In the genomic region with DNA sequence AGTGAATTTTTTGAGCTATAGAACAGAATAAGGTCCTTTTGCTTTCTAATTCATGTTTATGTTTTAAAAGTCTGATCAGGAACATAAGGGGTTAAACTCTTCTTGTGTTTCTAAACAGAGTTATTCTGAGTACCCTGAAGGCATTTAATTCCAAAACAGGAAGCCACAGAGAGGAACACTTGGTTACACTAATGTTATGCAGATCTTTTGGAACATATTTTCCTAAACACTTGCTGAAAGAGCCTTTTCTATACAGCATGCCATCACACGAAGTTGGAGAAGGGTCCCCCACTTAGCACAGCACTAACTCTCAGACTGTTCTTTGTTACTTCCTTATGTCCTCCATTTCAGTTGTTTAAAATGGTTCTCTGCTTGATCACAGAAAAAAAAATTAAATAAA, we compare ENCODE assay signal across 8 mouse cellular contexts.
DNase-seq lines count a peak whose midpoint lies in the region; ATAC-seq and TF ChIP-seq lines count a peak whose summit lies in the region.
"Had no signal": no experiment of that assay in that cellular context is flagged by ENCODE, and none has a peak within 500 bp of the region (broad histone marks: within the 10 kb centered on the region; RNA-seq: fewer than 3 reads in every experiment).

No protein-coding gene starts in this region.

- H3K27me3 ChIP-seq in lung, postnatal 0 days (replicated peaks; ENCODE audit: insufficient read depth, low read length) = no peaks in the 10 kb centered on the region
- no peaks in the 10 kb centered on the region for H3K27me3 ChIP-seq in embryonic facial prominence, embryonic 10.5 days (replicated peaks; ENCODE audit: low read depth, poor library complexity, severe bottlenecking)
- no peaks in the 10 kb centered on the region for H3K27me3 ChIP-seq in hindbrain, embryonic 15.5 days
- no peaks in the 10 kb centered on the region for H3K27me3 ChIP-seq in neural tube, embryonic 15.5 days (replicated peaks)
- H3K27me3 ChIP-seq: heart, embryonic 15.5 days had no signal

- 3% methylated on average over 1 of the region's 1 CpGs for WGBS in lung, postnatal 0 days
- 10% methylated on average over 1 of the region's 1 CpGs for WGBS in embryonic facial prominence, embryonic 10.5 days
- WGBS in hindbrain, embryonic 15.5 days = 9% methylated on average over 1 of the region's 1 CpGs
- 12% methylated on average over 1 of the region's 1 CpGs for WGBS in neural tube, embryonic 15.5 days

- ATAC-seq in lung, postnatal 0 days = peak; percentile 78
- ATAC-seq in hindbrain, embryonic 15.5 days (ENCODE audit: low FRiP score, low read depth) = peak; percentile 35; the same call in 1 of the 2 replicates
- peak; percentile 58 for ATAC-seq in neural tube, embryonic 15.5 days (ENCODE audit: low FRiP score)

- H3K4me1 ChIP-seq in lung, postnatal 0 days (ENCODE audit: insufficient read depth, low read depth, low read length) = no peaks in the 10 kb centered on the region
- peaks cover 30% of the 10 kb centered on the region for H3K4me1 ChIP-seq in embryonic facial prominence, embryonic 10.5 days
- peaks cover 20% of the 10 kb centered on the region for H3K4me1 ChIP-seq in hindbrain, embryonic 15.5 days (replicated peaks)
- peaks cover 15% of the 10 kb centered on the region for H3K4me1 ChIP-seq in neural tube, embryonic 15.5 days

- peak; percentile 61 for TF ChIP-seq EP300 in lung, postnatal 0 days (IDR thresholded peaks at IDR 0.05)

- H3K36me3 ChIP-seq in lung, postnatal 0 days (ENCODE audit: insufficient read depth, low read length) = no peaks in the 10 kb centered on the region
- H3K36me3 ChIP-seq in embryonic facial prominence, embryonic 10.5 days (replicated peaks) = no peaks in the 10 kb centered on the region
- H3K36me3 ChIP-seq in hindbrain, embryonic 15.5 days = no peaks in the 10 kb centered on the region
- no peaks in the 10 kb centered on the region for H3K36me3 ChIP-seq in neural tube, embryonic 15.5 days
- H3K36me3 ChIP-seq: heart, embryonic 15.5 days had no signal

- peak; percentile 69 for DNase-seq in lung, postnatal 0 days (ENCODE audit: low spot score)
- DNase-seq in lung, postnatal 4 days = no peak
- no peak for DNase-seq in embryonic facial prominence, embryonic 10.5 days (ENCODE audit: low spot score)
- no peak for DNase-seq in yolk sac, embryonic 10.5 days (ENCODE audit: low spot score)
- DNase-seq in left cerebral cortex, adult 9 months (ENCODE audit: low spot score in 2 of 2) = no peak

- no peaks in the 10 kb centered on the region for H3K9me3 ChIP-seq in lung, postnatal 0 days (ENCODE audit: low read length)
- H3K9me3 ChIP-seq in embryonic facial prominence, embryonic 10.5 days = no peaks in the 10 kb centered on the region
- H3K9me3 ChIP-seq in hindbrain, embryonic 15.5 days = no peaks in the 10 kb centered on the region
- H3K9me3 ChIP-seq in neural tube, embryonic 15.5 days (replicated peaks) = no peaks in the 10 kb centered on the region
- H3K9me3 ChIP-seq: heart, embryonic 15.5 days had no signal

- no peak overlapping the region for H3K9ac ChIP-seq in lung, postnatal 0 days (replicated peaks; ENCODE audit: low read depth)
- H3K9ac ChIP-seq in hindbrain, embryonic 15.5 days = no peak overlapping the region
- no peak overlapping the region for H3K9ac ChIP-seq in neural tube, embryonic 15.5 days (replicated peaks)
- H3K9ac ChIP-seq: heart, embryonic 15.5 days had no signal

- no peak for TF ChIP-seq CTCF in lung, postnatal 0 days (IDR thresholded peaks at IDR 0.05)

- H3K27ac ChIP-seq in lung, postnatal 0 days (ENCODE audit: low read length) = peak overlapping the region; percentile 57
- peak overlapping the region; percentile 78 for H3K27ac ChIP-seq in embryonic facial prominence, embryonic 10.5 days (replicated peaks)
- peak overlapping the region; percentile 74; the same call in 1 of the 2 replicates for H3K27ac ChIP-seq in hindbrain, embryonic 15.5 days (replicated peaks)
- no peak overlapping the region for H3K27ac ChIP-seq in neural tube, embryonic 15.5 days (replicated peaks)
- H3K27ac ChIP-seq: heart, embryonic 15.5 days had no signal

- no peak overlapping the region for H3K4me2 ChIP-seq in lung, postnatal 0 days (replicated peaks; ENCODE audit: low read depth, low read length)
- no peak overlapping the region for H3K4me2 ChIP-seq in hindbrain, embryonic 15.5 days
- no peak overlapping the region for H3K4me2 ChIP-seq in neural tube, embryonic 15.5 days
- H3K4me2 ChIP-seq: heart, embryonic 15.5 days had no signal

- H3K4me3 ChIP-seq in lung, postnatal 0 days (ENCODE audit: low read depth, low read length) = no peak overlapping the region
- no peak overlapping the region for H3K4me3 ChIP-seq in embryonic facial prominence, embryonic 10.5 days
- H3K4me3 ChIP-seq in hindbrain, embryonic 15.5 days = no peak overlapping the region
- no peak overlapping the region for H3K4me3 ChIP-seq in neural tube, embryonic 15.5 days (replicated peaks)
- H3K4me3 ChIP-seq: heart, embryonic 15.5 days had no signal
